Mouse (Mus musculus): ENCODE measurements around the gene Ankrd13a. TPM values are rescaled to one million over a fixed set of nuclear protein-coding genes. Genes with fewer than 3 reads are reported as not detected.

Ankrd13a gene
- total and polyA plus RNA-seq, 2 experiments from 2014 or later: 23.8 to 42.8 TPM

- Histone ChIP-seq H3K27ac (ENCODE audit: low read depth) (peak overlapping the region; percentile 69), H3K36me3 (replicated peaks; ENCODE audit: control insufficient read depth, insufficient read depth, low read length) (peaks cover 81% of the 10 kb centered on the region), H3K9me3 (replicated peaks; ENCODE audit: control insufficient read depth, low read length) (no peaks in the 10 kb centered on the region), H3K4me1 (ENCODE audit: control insufficient read depth, insufficient read depth) (peaks cover 24% of the 10 kb centered on the region), H3K4me2 (ENCODE audit: low read depth, low read length) (no peak overlapping the region), H3K27me3 (ENCODE audit: control insufficient read depth, insufficient read depth, low read length) (no peaks in the 10 kb centered on the region), H3K4me3 (ENCODE audit: low read depth, low read length) (no peak overlapping the region), H3K9ac (replicated peaks; ENCODE audit: low read depth, low read length) (no peak overlapping the region)
- 48% methylated on average over 13 of the region's 13 CpGs for WGBS
- DNase-seq (ENCODE audit: low spot score) (peak; percentile 82), ATAC-seq (ENCODE audit: insufficient read depth, low read depth) (peak; percentile 88)
- TF ChIP-seq CTCF (IDR thresholded peaks at IDR 0.05; ENCODE audit: low read depth) (no peak), EP300 (IDR thresholded peaks at IDR 0.05; ENCODE audit: low read depth) (peak; percentile 76)
Observed at GRCm38 (mm10) chr5:114742998-114743696, 31.3 kb upstream of the Ankrd13a start.

- 48% methylated on average over 8 of the region's 8 CpGs for WGBS
- peak overlapping the region; percentile 69 for H3K27ac ChIP-seq (ENCODE audit: low read depth)
- no peak for ATAC-seq (ENCODE audit: insufficient read depth, low read depth)
- H3K4me2 ChIP-seq (ENCODE audit: low read depth, low read length): no peak overlapping the region
- no peaks in the 10 kb centered on the region for H3K27me3 ChIP-seq (ENCODE audit: control insufficient read depth, insufficient read depth, low read length)
- H3K9me3 ChIP-seq (replicated peaks; ENCODE audit: control insufficient read depth, low read length): no peaks in the 10 kb centered on the region
- DNase-seq (ENCODE audit: low spot score): no peak
- no peak for TF ChIP-seq CTCF (IDR thresholded peaks at IDR 0.05; ENCODE audit: low read depth)
- no peak for TF ChIP-seq EP300 (IDR thresholded peaks at IDR 0.05; ENCODE audit: low read depth)
- H3K4me3 ChIP-seq (ENCODE audit: low read depth, low read length): no peak overlapping the region
- H3K36me3 ChIP-seq (replicated peaks; ENCODE audit: control insufficient read depth, insufficient read depth, low read length): peaks cover 81% of the 10 kb centered on the region
- no peak overlapping the region for H3K9ac ChIP-seq (replicated peaks; ENCODE audit: low read depth, low read length)
- peaks cover 19% of the 10 kb centered on the region; the same call in 1 of the 2 replicates for H3K4me1 ChIP-seq (ENCODE audit: control insufficient read depth, insufficient read depth)
Observed at GRCm38 (mm10) chr5:114743697-114744090, 30.8 kb upstream of the Ankrd13a start.

- Histone ChIP-seq H3K27me3 (ENCODE audit: control insufficient read depth, insufficient read depth, low read length) (no peaks in the 10 kb centered on the region), H3K9ac (replicated peaks; ENCODE audit: low read depth, low read length) (no peak overlapping the region), H3K36me3 (replicated peaks; ENCODE audit: control insufficient read depth, insufficient read depth, low read length) (peaks cover 89% of the 10 kb centered on the region), H3K4me1 (ENCODE audit: control insufficient read depth, insufficient read depth) (peaks cover 13% of the 10 kb centered on the region; the same call in 1 of the 2 replicates), H3K4me2 (ENCODE audit: low read depth, low read length) (no peak overlapping the region), H3K9me3 (replicated peaks; ENCODE audit: control insufficient read depth, low read length) (no peaks in the 10 kb centered on the region), H3K4me3 (ENCODE audit: low read depth, low read length) (no peak overlapping the region), H3K27ac (ENCODE audit: low read depth) (no peak overlapping the region)
- DNase-seq (ENCODE audit: low spot score) (peak; percentile 30), ATAC-seq (ENCODE audit: insufficient read depth, low read depth) (no peak)
- TF ChIP-seq EP300 (IDR thresholded peaks at IDR 0.05; ENCODE audit: low read depth): no peak
- TF ChIP-seq CTCF (IDR thresholded peaks at IDR 0.05; ENCODE audit: low read depth): no peak
- 73% methylated on average over 5 of the region's 5 CpGs for WGBS
Observed at GRCm38 (mm10) chr5:114745581-114745980, 28.9 kb upstream of the Ankrd13a start.

- Histone ChIP-seq H3K4me1 (ENCODE audit: control insufficient read depth, insufficient read depth) (peaks cover 13% of the 10 kb centered on the region; the same call in 1 of the 2 replicates), H3K4me3 (ENCODE audit: low read depth, low read length) (no peak overlapping the region), H3K27ac (ENCODE audit: low read depth) (no peak overlapping the region), H3K36me3 (replicated peaks; ENCODE audit: control insufficient read depth, insufficient read depth, low read length) (peaks cover 96% of the 10 kb centered on the region), H3K4me2 (ENCODE audit: low read depth, low read length) (no peak overlapping the region), H3K9ac (replicated peaks; ENCODE audit: low read depth, low read length) (no peak overlapping the region), H3K9me3 (replicated peaks; ENCODE audit: control insufficient read depth, low read length) (no peaks in the 10 kb centered on the region), H3K27me3 (ENCODE audit: control insufficient read depth, insufficient read depth, low read length) (no peaks in the 10 kb centered on the region)
- DNase-seq (ENCODE audit: low spot score) (no peak), ATAC-seq (ENCODE audit: insufficient read depth, low read depth) (no peak)
- 84% methylated on average over 4 of the region's 4 CpGs for WGBS
- TF ChIP-seq EP300 (IDR thresholded peaks at IDR 0.05; ENCODE audit: low read depth) (no peak), CTCF (IDR thresholded peaks at IDR 0.05; ENCODE audit: low read depth) (no peak)
Observed at GRCm38 (mm10) chr5:114746886-114747285, 27.6 kb upstream of the Ankrd13a start.

GRCm38 (mm10) chr5:114747521-114747920, 27.0 kb upstream of the Ankrd13a start:
- DNase-seq (ENCODE audit: low spot score) (no peak), ATAC-seq (ENCODE audit: insufficient read depth, low read depth) (no peak)
- Histone ChIP-seq H3K36me3 (replicated peaks; ENCODE audit: control insufficient read depth, insufficient read depth, low read length) (peaks cover 95% of the 10 kb centered on the region), H3K4me3 (ENCODE audit: low read depth, low read length) (no peak overlapping the region), H3K27me3 (ENCODE audit: control insufficient read depth, insufficient read depth, low read length) (no peaks in the 10 kb centered on the region), H3K4me1 (ENCODE audit: control insufficient read depth, insufficient read depth) (peaks cover 13% of the 10 kb centered on the region; the same call in 1 of the 2 replicates), H3K27ac (ENCODE audit: low read depth) (no peak overlapping the region), H3K4me2 (ENCODE audit: low read depth, low read length) (no peak overlapping the region), H3K9me3 (replicated peaks; ENCODE audit: control insufficient read depth, low read length) (no peaks in the 10 kb centered on the region), H3K9ac (replicated peaks; ENCODE audit: low read depth, low read length) (no peak overlapping the region)
- TF ChIP-seq EP300 (IDR thresholded peaks at IDR 0.05; ENCODE audit: low read depth) (no peak), CTCF (IDR thresholded peaks at IDR 0.05; ENCODE audit: low read depth) (no peak)
- 90% methylated on average over 5 of the region's 5 CpGs for WGBS

- no peak for ATAC-seq (ENCODE audit: insufficient read depth, low read depth)
- Histone ChIP-seq H3K36me3 (replicated peaks; ENCODE audit: control insufficient read depth, insufficient read depth, low read length) (peaks cover 95% of the 10 kb centered on the region), H3K4me3 (ENCODE audit: low read depth, low read length) (no peak overlapping the region), H3K27ac (ENCODE audit: low read depth) (no peak overlapping the region), H3K4me1 (ENCODE audit: control insufficient read depth, insufficient read depth) (no peaks in the 10 kb centered on the region), H3K4me2 (ENCODE audit: low read depth, low read length) (no peak overlapping the region), H3K9ac (replicated peaks; ENCODE audit: low read depth, low read length) (no peak overlapping the region), H3K27me3 (ENCODE audit: control insufficient read depth, insufficient read depth, low read length) (no peaks in the 10 kb centered on the region), H3K9me3 (replicated peaks; ENCODE audit: control insufficient read depth, low read length) (no peaks in the 10 kb centered on the region)
- TF ChIP-seq EP300 (IDR thresholded peaks at IDR 0.05; ENCODE audit: low read depth) (no peak), CTCF (IDR thresholded peaks at IDR 0.05; ENCODE audit: low read depth) (no peak)
- DNase-seq (ENCODE audit: low spot score): no peak
- WGBS: 87% methylated on average over 10 of the region's 10 CpGs
Observed at GRCm38 (mm10) chr5:114750325-114750724, 24.2 kb upstream of the Ankrd13a start.

All from heart, postnatal 0 days (tissue).